ENCODE assay signal across 8 mouse cellular contexts in genomic region chr17:23677236-23677679, GRCm38 (mm10). TPM values are rescaled to one million over a fixed set of nuclear protein-coding genes. Genes with fewer than 3 reads are reported as not detected.
A peak's percentile ranks its signal among the peaks of the same experiment; 100 is the strongest.
DNase-seq lines count a peak whose midpoint lies in the region; ATAC-seq and TF ChIP-seq lines count a peak whose summit lies in the region.

TSS of gene Tnfrsf12a (minus strand) at chr17:23677468.

- peak within 1 kb of the TSS; percentile 51 to 73 (median 66) for H3K4me3 ChIP-seq in CH12.LX (replicated peaks in 1 of 3; ENCODE audit: low read depth in 2 of 3, low read length in 2 of 3, poor library complexity in 1 of 3)
- peak within 1 kb of the TSS; percentile 65 for H3K4me3 ChIP-seq in forebrain, embryonic 10.5 days
- peak within 1 kb of the TSS; percentile 62 for H3K4me3 ChIP-seq in heart, embryonic 15.5 days
- peak within 1 kb of the TSS; percentile 83 for H3K4me3 ChIP-seq in lung, adult 2 months (replicated peaks; ENCODE audit: extremely low read depth, low read depth, low read length)
- peak within 1 kb of the TSS; percentile 53 for H3K4me3 ChIP-seq in neural tube, embryonic 15.5 days (replicated peaks)

- peak; percentile 92 for TF ChIP-seq POLR2A in CH12.LX (IDR thresholded peaks at IDR 0.05; ENCODE audit: low read depth, low read length)
- peak; percentile 97 for TF ChIP-seq POLR2A in lung, adult 2 months (IDR thresholded peaks at IDR 0.05; ENCODE audit: borderline replicate concordance, extremely low read depth, low read depth, low read length)

- H3K9ac ChIP-seq in CH12.LX (ENCODE audit: insufficient read depth, low read depth): peak within 1 kb of the TSS; percentile 39
- H3K9ac ChIP-seq in heart, embryonic 15.5 days: peak within 1 kb of the TSS; percentile 71
- H3K9ac ChIP-seq in neural tube, embryonic 15.5 days (replicated peaks): peak within 1 kb of the TSS; percentile 57

- no peak for TF ChIP-seq RAD21 in CH12.LX (IDR thresholded peaks at IDR 0.05; ENCODE audit: low read depth, low read length)

- peak; percentile 76 for DNase-seq in CH12.LX (ENCODE audit: extremely low read depth)
- DNase-seq in c-Kit-negative CD71-positive TER-119-positive erythroid progenitor cells, embryonic 14.5 days (ENCODE audit: low read depth, low spot score): peak; percentile 28
- DNase-seq in forebrain, embryonic 10.5 days (ENCODE audit: extremely low spot score, low spot score): peak; percentile 84
- peak; percentile 83 to 91 for DNase-seq in kidney, postnatal 25 days
- peak; percentile 83 for DNase-seq in lung, adult 2 months
- DNase-seq in testis, postnatal 14 days (ENCODE audit: low spot score): peak; percentile 81

- peak; percentile 36; the same call in 1 of the 2 replicates for ATAC-seq in heart, embryonic 15.5 days (replicated peaks; ENCODE audit: insufficient number of reproducible peaks, insufficient read depth, low FRiP score, low read depth)
- peak; percentile 21; the same call in 1 of the 2 replicates for ATAC-seq in neural tube, embryonic 15.5 days (ENCODE audit: low FRiP score)

- H3K4me2 ChIP-seq in CH12.LX (ENCODE audit: insufficient read depth, low read depth, poor library complexity, severe bottlenecking): peak within 1 kb of the TSS; percentile 69
- H3K4me2 ChIP-seq in heart, embryonic 15.5 days: peak within 1 kb of the TSS; percentile 82
- H3K4me2 ChIP-seq in neural tube, embryonic 15.5 days: peak within 1 kb of the TSS; percentile 95

- no peak for TF ChIP-seq CTCF in CH12.LX (conservative IDR thresholded peaks at IDR 0.05 in 1 of 2, IDR thresholded peaks at IDR 0.05 in 1 of 2; ENCODE audit: low read depth in 2 of 2, low read length in 2 of 2)
- no peak for TF ChIP-seq CTCF in lung, adult 2 months (IDR thresholded peaks at IDR 0.05; ENCODE audit: insufficient read depth, low read length)

- under 1% methylated on average over 34 of the region's 34 CpGs for WGBS in forebrain, embryonic 10.5 days
- WGBS in heart, embryonic 15.5 days: under 1% methylated on average over 34 of the region's 34 CpGs
- under 1% methylated on average over 34 of the region's 34 CpGs for WGBS in lung, adult 2 months
- under 1% methylated on average over 34 of the region's 34 CpGs for WGBS in neural tube, embryonic 15.5 days

- H3K27me3 ChIP-seq in CH12.LX (replicated peaks): peaks cover 54% of the 10 kb centered on the region
- H3K27me3 ChIP-seq in forebrain, embryonic 10.5 days (ENCODE audit: poor library complexity, severe bottlenecking): peaks cover 81% of the 10 kb centered on the region
- peaks cover 43% of the 10 kb centered on the region for H3K27me3 ChIP-seq in heart, embryonic 15.5 days
- peaks cover 66% of the 10 kb centered on the region for H3K27me3 ChIP-seq in neural tube, embryonic 15.5 days (replicated peaks)

- in situ Hi-C loops in CH12.LX (cut with MboI; ENCODE audit: low pct_ligation_motif_present, low pct_unique_long_range_greater_than_20kb, low sequenced_read_pairs): loop anchor here (10.0 kb wide), 1 partner anchor 48 kb away; the partner anchor contains the start of genes 1520401A03Rik and Pkmyt1

- dilution Hi-C loops in CH12.LX (cut with MboI; ENCODE audit: extremely low pct_ligation_motif_present, extremely low pct_unique_long_range_greater_than_20kb, low sequenced_read_pairs): no loop called here

- H3K4me1 ChIP-seq in CH12.LX (ENCODE audit: control insufficient read depth in 1 of 2, insufficient read depth in 2 of 2): peaks cover 14 to 42% of the 10 kb centered on the region in 2 experiments
- H3K4me1 ChIP-seq in forebrain, embryonic 10.5 days: peaks cover 69% of the 10 kb centered on the region
- peaks cover 47% of the 10 kb centered on the region for H3K4me1 ChIP-seq in heart, embryonic 15.5 days (replicated peaks)
- peaks cover 3% of the 10 kb centered on the region for H3K4me1 ChIP-seq in lung, adult 2 months (ENCODE audit: control insufficient read depth, insufficient read depth, low read length)
- H3K4me1 ChIP-seq in neural tube, embryonic 15.5 days: peaks cover 54% of the 10 kb centered on the region

- H3K36me3 ChIP-seq in CH12.LX (replicated peaks in 1 of 2; ENCODE audit: control insufficient read depth in 1 of 2, insufficient read depth in 1 of 2, low read length in 1 of 2): no peaks in the 10 kb centered on the region
- no peaks in the 10 kb centered on the region for H3K36me3 ChIP-seq in forebrain, embryonic 10.5 days (replicated peaks)
- 0 out of 2 replicates have a peak, but pooled peaks cover 4% of the 10 kb centered on the region for H3K36me3 ChIP-seq in heart, embryonic 15.5 days
- H3K36me3 ChIP-seq in neural tube, embryonic 15.5 days: no peaks in the 10 kb centered on the region

- TF ChIP-seq EP300 in CH12.LX (IDR thresholded peaks at IDR 0.05; ENCODE audit: low read length): no peak

- H3K9me3 ChIP-seq in CH12.LX (replicated peaks; ENCODE audit: low read length): no peaks in the 10 kb centered on the region
- H3K9me3 ChIP-seq in forebrain, embryonic 10.5 days: no peaks in the 10 kb centered on the region
- H3K9me3 ChIP-seq in heart, embryonic 15.5 days (replicated peaks): no peaks in the 10 kb centered on the region
- no peaks in the 10 kb centered on the region for H3K9me3 ChIP-seq in neural tube, embryonic 15.5 days (replicated peaks)

- no peaks in the 10 kb centered on the region for H3K79me2 ChIP-seq in CH12.LX (replicated peaks; ENCODE audit: control insufficient read depth, extremely low read depth, insufficient read depth, poor library complexity, severe bottlenecking)

- no peak within 1 kb of the TSS for H3K27ac ChIP-seq in CH12.LX (ENCODE audit: insufficient read depth, low read depth)
- H3K27ac ChIP-seq in forebrain, embryonic 10.5 days: peak within 1 kb of the TSS; percentile 67
- peak within 1 kb of the TSS; percentile 97 for H3K27ac ChIP-seq in heart, embryonic 15.5 days
- H3K27ac ChIP-seq in neural tube, embryonic 15.5 days (replicated peaks): no peak within 1 kb of the TSS

TF ChIP-seq in CH12.LX, 34 proteins besides CTCF, POLR2A, EP300 and RAD21:
- no peak for TF ChIP-seq JUN (IDR thresholded peaks at IDR 0.05; ENCODE audit: insufficient read depth, low read depth, low read length)
- no peak for TF ChIP-seq MEF2A (IDR thresholded peaks at IDR 0.05; ENCODE audit: borderline replicate concordance, low read depth, low read length)
- TF ChIP-seq ZMIZ1 (IDR thresholded peaks at IDR 0.05; ENCODE audit: low read depth, low read length): peak; percentile 88; the same call in 1 of the 2 replicates
- TF ChIP-seq TCF12 (IDR thresholded peaks at IDR 0.05; ENCODE audit: low read depth, low read length): peak; percentile 84
- 0 out of 2 replicates have a peak, but pooled peaks have one; percentile 34 for TF ChIP-seq E2F4 (IDR thresholded peaks at IDR 0.05; ENCODE audit: insufficient replicate concordance, low read depth, low read length)
- no peak for TF ChIP-seq CHD1 (IDR thresholded peaks at IDR 0.05; ENCODE audit: low read depth, low read length)
- TF ChIP-seq NELFE (IDR thresholded peaks at IDR 0.05; ENCODE audit: low read depth, low read length): peak; percentile 79
- TF ChIP-seq MXI1 (IDR thresholded peaks at IDR 0.05; ENCODE audit: low read depth, low read length): peak; percentile 36; the same call in 1 of the 2 replicates
- TF ChIP-seq ZNF384 (IDR thresholded peaks at IDR 0.05; ENCODE audit: low read depth, low read length): no peak
- TF ChIP-seq ELF1 (IDR thresholded peaks at IDR 0.05; ENCODE audit: low read depth, low read length): peak; percentile 64; the same call in 1 of the 2 replicates
- no peak; the same call in 1 of the 2 replicates for TF ChIP-seq POLR2AphosphoS2 (IDR thresholded peaks at IDR 0.05; ENCODE audit: low read depth, low read length)
- peak; percentile 67; the same call in 1 of the 2 replicates for TF ChIP-seq TBP (conservative IDR thresholded peaks at IDR 0.05; ENCODE audit: low read depth, low read length)

RNA-seq across cellular contexts. Expression of gene Tnfrsf12a, which starts in this region (rescaled TPM):
- 4.3 and 5.1 TPM in 2 replicates for total RNA-seq in CH12.LX (2012; rRNA removed)
- total RNA-seq in CH12.LX (2014; rRNA removed): 1.5 and 2.3 TPM in 2 replicates
- 0.64 and 1.2 TPM in 2 replicates for polyA plus RNA-seq in CH12.LX (2012; ENCODE audit: insufficient read length, low read depth)
- polyA plus RNA-seq in forebrain, embryonic 10.5 days (2016; fragmentation: Nextera tagmentation; extraction: Ambion mirVana): 3.9 and 4.6 TPM in 2 replicates
- 107 and 116 TPM in 2 replicates for polyA plus RNA-seq in heart, embryonic 15.5 days (2015; fragmentation: Nextera tagmentation; extraction: Ambion mirVana)
- 32.4 and 39.7 TPM in 2 replicates for polyA plus RNA-seq in lung, adult 2 months (2012; rRNA removed)
- polyA plus RNA-seq in neural tube, embryonic 15.5 days (2015; fragmentation: Nextera tagmentation; extraction: Ambion mirVana): 9.1 and 9.5 TPM in 2 replicates

Comparison
In these comparisons a context has a peak if more than half of its experiments do, and no peak if none do; other contexts are left out.
1. DNase-seq: peak in every context shown above with its lines; median percentile 87 in kidney, postnatal 25 days; 84 in forebrain, embryonic 10.5 days; 83 in lung, adult 2 months; 81 in testis, postnatal 14 days; 76 in CH12.LX; 28 in c-Kit-negative CD71-positive TER-119-positive erythroid progenitor cells, embryonic 14.5 days.
2. H3K27ac ChIP-seq: peak in forebrain, embryonic 10.5 days (single experiment) and heart, embryonic 15.5 days (single experiment); none in CH12.LX (single experiment) and neural tube, embryonic 15.5 days (single experiment).
3. Peak in every context shown above with its lines, with median percentiles within 50 percentile points of each other: H3K4me2 ChIP-seq, H3K4me3 ChIP-seq and H3K9ac ChIP-seq.